Comparison of ENCODE assay signal across 7 mouse cellular contexts in the genomic region with DNA sequence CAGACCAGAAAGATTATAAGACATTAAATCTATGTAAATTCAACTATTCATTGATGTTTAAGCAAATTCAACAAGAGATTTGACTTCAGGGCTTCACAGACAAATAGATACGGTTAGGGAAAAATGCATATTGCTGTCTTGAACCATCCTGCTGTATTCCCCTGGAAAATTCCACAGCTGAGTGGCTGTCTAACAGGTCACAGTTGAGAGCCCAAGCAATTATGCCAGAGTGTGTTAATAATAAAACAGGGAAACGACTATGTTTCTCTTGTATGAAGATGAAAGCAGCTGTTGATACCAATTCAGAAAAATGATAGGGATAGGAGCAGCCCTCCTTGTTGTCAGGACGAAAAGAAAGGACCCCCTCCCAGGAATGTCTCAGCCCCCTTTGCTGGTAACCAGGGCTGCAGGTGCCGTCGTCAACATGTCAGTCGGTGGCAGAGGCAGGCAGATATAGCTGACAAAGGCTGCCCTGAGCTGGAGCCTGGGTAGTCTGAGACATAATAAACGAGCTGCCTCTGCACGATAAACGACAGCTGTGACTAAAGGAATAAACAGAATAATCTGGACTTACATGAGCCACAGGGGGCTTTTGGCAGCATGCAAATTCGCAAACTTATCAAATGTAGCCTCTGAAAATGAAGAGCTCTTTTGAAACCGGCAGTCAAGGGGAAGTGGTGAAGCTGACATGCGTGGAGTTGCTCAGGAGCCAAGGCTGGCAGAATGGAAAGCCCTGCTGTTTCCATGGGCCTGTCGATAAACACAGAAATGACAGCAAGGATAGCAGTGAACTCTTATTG.
A peak's percentile ranks its signal among the peaks of the same experiment; 100 is the strongest.
DNase-seq lines count a peak whose midpoint lies in the region; ATAC-seq and TF ChIP-seq lines count a peak whose summit lies in the region.

No protein-coding gene starts in this region.

- no peak overlapping the region for H3K4me3 ChIP-seq in lung, embryonic 14.5 days (ENCODE audit: low read depth, low read length)
- H3K4me3 ChIP-seq in hindbrain, embryonic 13.5 days: peak overlapping the region; percentile 15
- no peak overlapping the region for H3K4me3 ChIP-seq in neural tube, embryonic 14.5 days (ENCODE audit: low read depth, low read length)

- no peak overlapping the region for H3K27ac ChIP-seq in lung, embryonic 14.5 days (ENCODE audit: low read depth)
- H3K27ac ChIP-seq in hindbrain, embryonic 13.5 days: peak overlapping the region; percentile 77
- H3K27ac ChIP-seq in neural tube, embryonic 14.5 days (ENCODE audit: low read depth, low read length): peak overlapping the region; percentile 70

- H3K27me3 ChIP-seq in lung, embryonic 14.5 days (ENCODE audit: insufficient read depth, low read length): no peaks in the 10 kb centered on the region
- H3K27me3 ChIP-seq in hindbrain, embryonic 13.5 days: no peaks in the 10 kb centered on the region
- H3K27me3 ChIP-seq in neural tube, embryonic 14.5 days (ENCODE audit: control insufficient read depth, insufficient read depth, low read length): no peaks in the 10 kb centered on the region

- intact Hi-C loops in gastrocnemius, postnatal 14 days (cut with DNase I; ENCODE audit: low total_unique reads): no loop called here

- no peak overlapping the region for H3K9ac ChIP-seq in lung, embryonic 14.5 days
- no peak overlapping the region for H3K9ac ChIP-seq in hindbrain, embryonic 13.5 days
- H3K9ac ChIP-seq in neural tube, embryonic 14.5 days (replicated peaks; ENCODE audit: low read depth, low read length): 0 out of 2 replicates have a peak overlapping the region, but pooled peaks have one; percentile 17

- peak; percentile 77 for ATAC-seq in lung, embryonic 14.5 days (ENCODE audit: insufficient read depth)
- peak; percentile 92 for ATAC-seq in hindbrain, embryonic 13.5 days (ENCODE audit: low FRiP score)
- peak; percentile 68 for ATAC-seq in neural tube, embryonic 14.5 days (ENCODE audit: low read depth)

- TF ChIP-seq CTCF in lung, embryonic 14.5 days (IDR thresholded peaks at IDR 0.05; ENCODE audit: low read depth): no peak

- H3K9me3 ChIP-seq in lung, embryonic 14.5 days (ENCODE audit: low read depth, low read length): no peaks in the 10 kb centered on the region
- no peaks in the 10 kb centered on the region for H3K9me3 ChIP-seq in hindbrain, embryonic 13.5 days
- no peaks in the 10 kb centered on the region for H3K9me3 ChIP-seq in neural tube, embryonic 14.5 days (ENCODE audit: control insufficient read depth, low read length)

- H3K4me2 ChIP-seq in lung, embryonic 14.5 days: no peak overlapping the region
- peak overlapping the region; percentile 40 for H3K4me2 ChIP-seq in hindbrain, embryonic 13.5 days
- H3K4me2 ChIP-seq in neural tube, embryonic 14.5 days (ENCODE audit: low read depth, low read length): peak overlapping the region; percentile 19; the same call in 1 of the 2 replicates

- WGBS in lung, embryonic 14.5 days: 20% methylated on average over 13 of the region's 13 CpGs
- WGBS in hindbrain, embryonic 13.5 days: 16% methylated on average over 13 of the region's 13 CpGs
- 20% methylated on average over 13 of the region's 13 CpGs for WGBS in neural tube, embryonic 14.5 days

- no peaks in the 10 kb centered on the region for H3K4me1 ChIP-seq in lung, embryonic 14.5 days (ENCODE audit: insufficient read depth)
- H3K4me1 ChIP-seq in hindbrain, embryonic 13.5 days (replicated peaks): peaks cover 20% of the 10 kb centered on the region
- no peaks in the 10 kb centered on the region for H3K4me1 ChIP-seq in neural tube, embryonic 14.5 days (ENCODE audit: control insufficient read depth, insufficient read depth, low read length)

- H3K36me3 ChIP-seq in lung, embryonic 14.5 days (ENCODE audit: insufficient read depth): no peaks in the 10 kb centered on the region
- H3K36me3 ChIP-seq in hindbrain, embryonic 13.5 days: no peaks in the 10 kb centered on the region
- H3K36me3 ChIP-seq in neural tube, embryonic 14.5 days (ENCODE audit: control insufficient read depth, insufficient read depth, low read length): no peaks in the 10 kb centered on the region

- DNase-seq in lung, embryonic 14.5 days: peak; percentile 67
- no peak for DNase-seq in lung, postnatal 25 days (ENCODE audit: low spot score)
- peak; percentile 2 to 27 for DNase-seq in kidney, postnatal 4 days
- no peak for DNase-seq in gastrocnemius, postnatal 14 days
- no peak for DNase-seq in adipocyte (ENCODE audit: low spot score)

Comparison
In these comparisons a context has a peak if more than half of its experiments do, and no peak if none do; other contexts are left out.
1. DNase-seq: peak in lung, embryonic 14.5 days (single experiment) and kidney, postnatal 4 days (2 of 2); none in lung, postnatal 25 days (single experiment), gastrocnemius, postnatal 14 days (single experiment) and adipocyte (single experiment).
2. Peak in every context shown above with its lines, with median percentiles within 50 percentile points of each other: ATAC-seq.